Mouse (Mus musculus): ENCODE results near the gene Zbtb16. TPM values are rescaled to one million over a fixed set of nuclear protein-coding genes. Genes with fewer than 3 reads are reported as not detected.

Zbtb16 gene
- total and polyA plus RNA-seq, 3 experiments, result 0.04 to 0.72 TPM; not detected in 1

DNA sequence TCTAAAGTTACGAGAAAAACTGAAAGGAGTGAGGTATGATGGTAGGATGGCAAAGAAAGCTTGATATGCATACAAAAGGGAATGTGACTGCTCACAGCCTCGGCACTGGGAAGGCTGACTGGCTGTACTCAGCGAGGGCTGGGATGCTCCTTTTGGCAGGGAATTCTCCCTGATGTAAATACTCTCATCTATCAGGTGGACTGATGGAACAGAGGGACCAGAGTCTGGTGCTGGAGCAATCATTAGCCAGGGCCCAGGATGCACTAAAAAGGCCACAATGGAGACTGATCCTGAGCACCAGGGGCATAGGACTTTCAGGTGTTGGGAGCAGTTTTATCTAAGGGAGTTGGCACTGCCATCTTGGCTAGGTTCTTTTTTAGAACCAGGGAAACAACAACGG lies 110.1 kb downstream of the Zbtb16 start:
- TF ChIP-seq BHLHE40 (IDR thresholded peaks at IDR 0.05; ENCODE audit: borderline replicate concordance, low read depth, low read length), result no peak
- TF ChIP-seq MAX (IDR thresholded peaks at IDR 0.05; ENCODE audit: low read length), result no peak
- TF ChIP-seq KAT2A (conservative IDR thresholded peaks at IDR 0.05; ENCODE audit: low read depth, low read length), result no peak
- H3K9me3 ChIP-seq (replicated peaks; ENCODE audit: insufficient read depth, low read length), result no peaks in the 10 kb centered on the region
- H3K4me1 ChIP-seq (ENCODE audit: control insufficient read depth in 1 of 2, insufficient read depth in 2 of 2, low read length in 2 of 2), result peaks cover 7 to 15% of the 10 kb centered on the region in 2 experiments
- no peak overlapping the region for H3K4me3 ChIP-seq (ENCODE audit: control insufficient read depth in 1 of 2, insufficient read depth in 1 of 2, low read depth in 2 of 2, low read length in 2 of 2)
- no peak overlapping the region for H3K27ac ChIP-seq (ENCODE audit: control insufficient read depth, low read depth, low read length)
- peaks cover 0 to 7% of the 10 kb centered on the region in 2 experiments; a peak in 2 of 4 replicates for H3K36me3 ChIP-seq (ENCODE audit: control insufficient read depth in 1 of 2, insufficient read depth in 2 of 2, low read length in 2 of 2)
- H3K9ac ChIP-seq (ENCODE audit: control insufficient read depth, low read depth, low read length, poor library complexity, severe bottlenecking), result no peak overlapping the region
- H3K27me3 ChIP-seq (ENCODE audit: control insufficient read depth in 1 of 2, insufficient read depth in 2 of 2, low read length in 2 of 2), result no peaks in the 10 kb centered on the region
- no peaks in the 10 kb centered on the region for H3K79me2 ChIP-seq (ENCODE audit: control insufficient read depth, insufficient read depth, low read length, poor library complexity)
- no peak for DNase-seq (ENCODE audit: low read depth, low spot score)

DNA sequence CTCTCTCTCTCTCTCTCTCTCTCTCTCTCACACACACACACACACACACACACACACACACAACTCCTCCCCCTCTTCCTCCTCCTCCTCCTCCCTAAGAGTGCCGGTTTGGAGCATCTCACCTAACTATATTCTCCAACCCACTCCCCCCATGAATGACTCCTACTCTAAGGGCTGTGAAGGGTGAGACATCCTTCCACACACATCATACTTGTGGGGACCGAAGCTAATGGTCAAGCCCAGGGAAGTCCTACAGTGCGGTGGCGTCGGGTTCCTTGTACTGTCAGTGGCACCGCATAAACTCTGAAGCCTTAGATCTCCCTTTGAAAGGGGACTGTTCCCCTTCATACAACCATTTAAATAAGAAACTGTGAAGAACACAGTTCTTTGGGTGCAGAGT lies 110.9 kb downstream of the Zbtb16 start:
- no peak for DNase-seq (ENCODE audit: low read depth, low spot score)
- Histone ChIP-seq H3K9ac (ENCODE audit: control insufficient read depth, low read depth, low read length, poor library complexity, severe bottlenecking) (no peak overlapping the region), H3K27me3 (ENCODE audit: control insufficient read depth in 1 of 2, insufficient read depth in 2 of 2, low read length in 2 of 2) (no peaks in the 10 kb centered on the region), H3K9me3 (replicated peaks; ENCODE audit: insufficient read depth, low read length) (no peaks in the 10 kb centered on the region), H3K4me3 (ENCODE audit: control insufficient read depth in 1 of 2, insufficient read depth in 1 of 2, low read depth in 2 of 2, low read length in 2 of 2) (no peak overlapping the region), H3K27ac (ENCODE audit: control insufficient read depth, low read depth, low read length) (no peak overlapping the region), H3K79me2 (ENCODE audit: control insufficient read depth, insufficient read depth, low read length, poor library complexity) (no peaks in the 10 kb centered on the region), H3K36me3 (ENCODE audit: control insufficient read depth in 1 of 2, insufficient read depth in 2 of 2, low read length in 2 of 2) (peaks cover 0 to 7% of the 10 kb centered on the region in 2 experiments; a peak in 2 of 4 replicates), H3K4me1 (ENCODE audit: control insufficient read depth in 1 of 2, insufficient read depth in 2 of 2, low read length in 2 of 2) (peaks cover 7 to 15% of the 10 kb centered on the region in 2 experiments)
- no peak for TF ChIP-seq SMC3 (IDR thresholded peaks at IDR 0.05; ENCODE audit: low read depth, low read length)
- TF ChIP-seq MYC (IDR thresholded peaks at IDR 0.05; ENCODE audit: low read depth, low read length), result no peak
- no peak for TF ChIP-seq TBP (IDR thresholded peaks at IDR 0.05; ENCODE audit: low read depth, low read length)
- TF ChIP-seq JUND (IDR thresholded peaks at IDR 0.05; ENCODE audit: low read depth, low read length), result no peak
- TF ChIP-seq NRF1 (IDR thresholded peaks at IDR 0.05; ENCODE audit: insufficient read depth, low read depth, low read length, poor library complexity, severe bottlenecking), result no peak
- TF ChIP-seq ETS1 (IDR thresholded peaks at IDR 0.05; ENCODE audit: low read depth, low read length), result no peak

DNA sequence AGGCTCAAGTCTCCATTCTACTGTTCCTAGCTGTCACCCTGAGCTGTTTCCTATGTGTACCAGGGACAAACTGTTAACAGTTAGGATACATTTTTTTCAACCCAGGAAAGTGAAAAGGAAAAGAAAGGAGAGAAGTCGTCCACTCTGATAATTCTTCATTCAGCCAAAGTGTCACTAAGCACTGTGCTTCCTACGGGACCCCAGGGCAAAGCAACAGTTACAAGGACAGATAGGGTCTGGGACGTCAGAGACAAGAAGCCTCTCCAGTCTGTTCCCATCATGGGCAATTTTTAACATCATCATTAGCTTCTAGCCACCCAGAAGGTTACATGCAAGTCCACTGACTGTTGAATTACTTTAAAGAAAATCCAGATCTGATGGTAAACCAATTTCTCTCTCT lies 111.3 kb downstream of the Zbtb16 start:
- H3K4me1 ChIP-seq (ENCODE audit: control insufficient read depth in 1 of 2, insufficient read depth in 2 of 2, low read length in 2 of 2), result peaks cover 7 to 20% of the 10 kb centered on the region in 2 experiments
- peaks cover 0 to 7% of the 10 kb centered on the region in 2 experiments; a peak in 2 of 4 replicates for H3K36me3 ChIP-seq (ENCODE audit: control insufficient read depth in 1 of 2, insufficient read depth in 2 of 2, low read length in 2 of 2)
- H3K9me3 ChIP-seq (replicated peaks; ENCODE audit: insufficient read depth, low read length), result no peaks in the 10 kb centered on the region
- H3K9ac ChIP-seq (ENCODE audit: control insufficient read depth, low read depth, low read length, poor library complexity, severe bottlenecking), result no peak overlapping the region
- H3K27me3 ChIP-seq (ENCODE audit: control insufficient read depth in 1 of 2, insufficient read depth in 2 of 2, low read length in 2 of 2), result no peaks in the 10 kb centered on the region
- H3K27ac ChIP-seq (ENCODE audit: control insufficient read depth, low read depth, low read length), result no peak overlapping the region
- DNase-seq (ENCODE audit: low read depth, low spot score), result no peak
- no peaks in the 10 kb centered on the region for H3K79me2 ChIP-seq (ENCODE audit: control insufficient read depth, insufficient read depth, low read length, poor library complexity)
- TF ChIP-seq ZKSCAN1 (IDR thresholded peaks at IDR 0.05; ENCODE audit: low read depth, low read length), result no peak
- no peak for TF ChIP-seq POLR2A (IDR thresholded peaks at IDR 0.05; ENCODE audit: control insufficient read depth in 1 of 2, insufficient read depth in 1 of 2, low read depth in 1 of 2, low read length in 2 of 2, poor library complexity in 1 of 2)
- TF ChIP-seq CHD1 (IDR thresholded peaks at IDR 0.05; ENCODE audit: low read depth, low read length), result no peak
- no peak for TF ChIP-seq MEF2A (IDR thresholded peaks at IDR 0.05; ENCODE audit: extremely low read depth, insufficient replicate concordance, low read depth, low read length, poor library complexity, severe bottlenecking)
- TF ChIP-seq NELFE (IDR thresholded peaks at IDR 0.05; ENCODE audit: low read depth, low read length), result no peak
- TF ChIP-seq SMC3 (IDR thresholded peaks at IDR 0.05; ENCODE audit: low read depth, low read length), result no peak
- TF ChIP-seq EP300 (IDR thresholded peaks at IDR 0.05; ENCODE audit: low read depth in 1 of 2, low read length in 2 of 2), result no peak
- no peak for TF ChIP-seq TCF12 (IDR thresholded peaks at IDR 0.05; ENCODE audit: low read depth, low read length)
- TF ChIP-seq ELF1 (IDR thresholded peaks at IDR 0.05; ENCODE audit: low read depth, low read length), result no peak
- TF ChIP-seq TAL1 (IDR thresholded peaks at IDR 0.05; ENCODE audit: low read length), result no peak
- TF ChIP-seq KAT2A (conservative IDR thresholded peaks at IDR 0.05; ENCODE audit: low read depth, low read length), result no peak
- no peak for TF ChIP-seq NRF1 (IDR thresholded peaks at IDR 0.05; ENCODE audit: insufficient read depth, low read depth, low read length, poor library complexity, severe bottlenecking)
- no peak for TF ChIP-seq USF2 (IDR thresholded peaks at IDR 0.05; ENCODE audit: borderline replicate concordance in 1 of 2, insufficient read depth in 1 of 2, low read depth in 1 of 2, low read length in 2 of 2)
- no peak overlapping the region for H3K4me3 ChIP-seq (ENCODE audit: control insufficient read depth in 1 of 2, insufficient read depth in 1 of 2, low read depth in 2 of 2, low read length in 2 of 2)
